In the genomic region with DNA sequence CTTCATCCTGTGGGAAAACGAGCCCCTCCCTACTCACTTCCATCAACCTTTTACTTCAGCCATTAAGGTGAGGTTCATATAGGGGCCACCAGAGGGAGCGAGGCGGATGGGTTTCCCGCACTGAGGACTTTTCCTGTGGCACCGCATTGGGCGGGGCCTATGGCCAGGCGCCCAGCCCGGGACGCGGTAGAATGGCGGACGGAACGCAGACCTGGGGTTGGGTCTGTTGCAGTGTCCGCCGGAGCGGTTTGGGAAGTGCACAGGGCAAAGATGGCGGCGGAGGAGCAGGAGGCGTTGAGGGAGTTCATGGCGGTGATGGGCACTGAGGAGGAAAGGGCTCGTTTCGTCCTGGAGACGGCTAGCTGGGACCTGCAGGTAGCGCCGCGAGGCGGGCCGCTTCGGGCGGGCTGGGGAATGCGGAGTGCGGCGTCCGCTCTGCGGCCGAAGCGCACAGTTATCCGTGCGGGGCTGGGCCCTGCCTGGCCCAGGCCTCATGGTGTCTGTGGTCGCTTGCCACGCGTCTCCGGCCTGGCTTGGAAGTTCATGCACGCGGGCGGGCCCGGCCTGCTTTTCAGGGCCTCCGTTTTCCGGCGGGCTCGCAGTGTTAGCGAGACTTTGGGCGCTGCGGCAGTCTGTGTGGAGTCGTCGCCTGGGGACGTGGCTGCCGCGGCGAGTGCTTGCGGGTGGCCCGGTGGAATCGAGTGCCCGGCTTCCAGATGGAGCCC, we compare ENCODE assay signal across 7 mouse cellular contexts.
DNase-seq lines count a peak whose midpoint lies in the region; ATAC-seq and TF ChIP-seq lines count a peak whose summit lies in the region.
"Not testable (repeated sequence)": the region's sequence is repeated elsewhere in the genome, so short reads cannot be mapped to it uniquely, and the experiment has no call there.

No protein-coding gene starts in this region.

- not testable (repeated sequence) for H3K4me1 ChIP-seq in embryonic fibroblast, embryonic 13.5 days (ENCODE audit: control insufficient read depth, insufficient read depth, low read length); heart, embryonic 11.5 days (ENCODE audit: control insufficient read depth, insufficient read depth, low read length); kidney, embryonic 14.5 days (ENCODE audit: control insufficient read depth, insufficient read depth, low read length); limb, embryonic 13.5 days; midbrain, embryonic 15.5 days

- 7% methylated on average over 61 of the region's 64 CpGs for WGBS in heart, embryonic 11.5 days (ENCODE audit: insufficient replicate concordance)
- WGBS in kidney, embryonic 14.5 days = 14% methylated on average over 57 of the region's 64 CpGs
- WGBS in limb, embryonic 13.5 days = 12% methylated on average over 64 of the region's 64 CpGs
- 17% methylated on average over 64 of the region's 64 CpGs for WGBS in midbrain, embryonic 15.5 days

- peak; percentile 51; the same call in 1 of the 2 replicates for TF ChIP-seq POLR2A in embryonic fibroblast, embryonic 13.5 days (IDR thresholded peaks at IDR 0.05; ENCODE audit: low read depth, low read length)

- H3K27me3 ChIP-seq in heart, embryonic 11.5 days (ENCODE audit: control insufficient read depth, insufficient read depth, low read length); kidney, embryonic 14.5 days (ENCODE audit: control insufficient read depth, insufficient read depth, low read length); limb, embryonic 13.5 days; midbrain, embryonic 15.5 days (replicated peaks): not testable (repeated sequence)

- peak overlapping the region; percentile 90 for H3K9ac ChIP-seq in heart, embryonic 11.5 days (ENCODE audit: low read depth, low read length)
- peak overlapping the region; percentile 81 for H3K9ac ChIP-seq in kidney, embryonic 14.5 days (ENCODE audit: low read depth, low read length)
- H3K9ac ChIP-seq in limb, embryonic 13.5 days = peak overlapping the region; percentile 89
- peak overlapping the region; percentile 76 for H3K9ac ChIP-seq in midbrain, embryonic 15.5 days

- H3K4me3 ChIP-seq in embryonic fibroblast, embryonic 13.5 days (ENCODE audit: insufficient read depth, low read length) = peak overlapping the region; percentile 49
- H3K4me3 ChIP-seq in heart, embryonic 11.5 days (ENCODE audit: low read depth, low read length) = peak overlapping the region; percentile 63
- H3K4me3 ChIP-seq in kidney, embryonic 14.5 days (ENCODE audit: low read length) = peak overlapping the region; percentile 52
- peak overlapping the region; percentile 58 for H3K4me3 ChIP-seq in limb, embryonic 13.5 days
- peak overlapping the region; percentile 55 for H3K4me3 ChIP-seq in midbrain, embryonic 15.5 days

- H3K9me3 ChIP-seq in heart, embryonic 11.5 days (replicated peaks; ENCODE audit: control insufficient read depth, low read length); kidney, embryonic 14.5 days (ENCODE audit: control insufficient read depth, low read length); limb, embryonic 13.5 days; midbrain, embryonic 15.5 days: not testable (repeated sequence)

- H3K36me3 ChIP-seq in heart, embryonic 11.5 days (ENCODE audit: control insufficient read depth, insufficient read depth, low read length); kidney, embryonic 14.5 days (ENCODE audit: control insufficient read depth, insufficient read depth, low read length); limb, embryonic 13.5 days; midbrain, embryonic 15.5 days (replicated peaks): not testable (repeated sequence)

- peak; percentile 65 to 68 for DNase-seq in adrenal gland, postnatal 4 days (ENCODE audit: low spot score in 2 of 2)
- DNase-seq in spleen, postnatal 10 days (ENCODE audit: low spot score in 2 of 2) = peak; percentile 77 to 90

- peak overlapping the region; percentile 23; the same call in 1 of the 2 replicates for H3K27ac ChIP-seq in embryonic fibroblast, embryonic 13.5 days (ENCODE audit: insufficient read depth, low read length)
- peak overlapping the region; percentile 76 for H3K27ac ChIP-seq in heart, embryonic 11.5 days (ENCODE audit: low read depth, low read length)
- peak overlapping the region; percentile 67; the same call in 1 of the 2 replicates for H3K27ac ChIP-seq in kidney, embryonic 14.5 days (ENCODE audit: low read depth, low read length)
- peak overlapping the region; percentile 88 for H3K27ac ChIP-seq in limb, embryonic 13.5 days
- peak overlapping the region; percentile 82 for H3K27ac ChIP-seq in midbrain, embryonic 15.5 days

- ATAC-seq in heart, embryonic 11.5 days (replicated peaks; ENCODE audit: insufficient number of reproducible peaks, low FRiP score, low TSS enrichment) = peak; percentile 99
- peak; percentile 100 for ATAC-seq in kidney, embryonic 14.5 days (ENCODE audit: low FRiP score, low TSS enrichment)
- ATAC-seq in limb, embryonic 13.5 days (ENCODE audit: low FRiP score, low read depth) = peak; percentile 100
- peak; percentile 100 for ATAC-seq in midbrain, embryonic 15.5 days (replicated peaks)

- TF ChIP-seq CTCF in embryonic fibroblast, embryonic 13.5 days (IDR thresholded peaks at IDR 0.05; ENCODE audit: borderline replicate concordance, insufficient read depth, low read length) = not testable (repeated sequence)

- H3K4me2 ChIP-seq in heart, embryonic 11.5 days = peak overlapping the region; percentile 51
- peak overlapping the region; percentile 29; the same call in 1 of the 2 replicates for H3K4me2 ChIP-seq in kidney, embryonic 14.5 days (replicated peaks; ENCODE audit: low read depth, low read length)
- H3K4me2 ChIP-seq in limb, embryonic 13.5 days (replicated peaks) = peak overlapping the region; percentile 51
- peak overlapping the region; percentile 49 for H3K4me2 ChIP-seq in midbrain, embryonic 15.5 days

Comparison
In these comparisons a context has a peak if more than half of its experiments do, and no peak if none do; other contexts are left out.
1. Peak in every context shown above with its lines: DNase-seq, ATAC-seq, H3K4me3 ChIP-seq and H3K27ac ChIP-seq.
2. H3K27ac ChIP-seq: peak in every context shown above with its lines; median percentile 88 in limb, embryonic 13.5 days; 82 in midbrain, embryonic 15.5 days; 76 in heart, embryonic 11.5 days; 67 in kidney, embryonic 14.5 days; 23 in embryonic fibroblast, embryonic 13.5 days.